Mouse (Mus musculus) NIH3T3 (cell line): ENCODE measurements around the gene Zfp821.
"Not testable (repeated sequence)": the region's sequence is repeated elsewhere in the genome, so short reads cannot be mapped to it uniquely, and the experiment has no call there.

Source experiments
- DNase-seq: peaks from one replicate; pipeline ENCODE4 v3.0.0-alpha.2; 2012; ENCODE audit warnings: low read depth

Zfp821 gene

GRCm38 (mm10) chr8:109712521-109712920 is 7.2 kb downstream of the Zfp821 start:
- no peak for DNase-seq

- no peak for DNase-seq
Measured at GRCm38 (mm10) chr8:109714961-109715360, 9.6 kb downstream of the Zfp821 start.

DNA sequence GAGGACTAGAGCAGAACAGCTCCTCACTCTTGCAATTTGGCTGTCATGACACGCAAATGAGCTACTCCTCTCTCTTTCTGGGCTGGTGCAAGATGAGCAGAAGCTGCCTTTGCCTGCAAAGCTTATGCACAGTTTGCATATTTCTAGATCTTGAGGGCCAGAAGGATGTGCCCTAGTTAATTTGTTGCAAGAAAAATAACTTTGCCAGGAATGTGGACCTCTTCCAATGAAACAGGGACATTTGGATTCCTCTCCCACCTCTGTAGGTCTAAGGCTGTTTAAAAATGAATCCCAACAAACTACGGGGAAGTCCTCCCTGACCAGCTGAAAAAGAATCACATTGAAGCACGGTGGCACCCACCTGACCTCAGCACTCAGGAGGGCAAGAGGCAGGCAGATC is 19.8 kb downstream of the Zfp821 start:
- no peak for DNase-seq

GRCm38 (mm10) chr8:109731012-109731411 is 25.7 kb downstream of the Zfp821 start:
- DNase-seq: no peak

GRCm38 (mm10) chr8:109734018-109734417 is 28.7 kb downstream of the Zfp821 start:
- no peak for DNase-seq

GRCm38 (mm10) chr8:109736819-109737218 is 31.5 kb downstream of the Zfp821 start:
- peak; percentile 26 for DNase-seq

- peak; percentile 96 for DNase-seq
Measured at GRCm38 (mm10) chr8:109737237-109738048, 32.1 kb downstream of the Zfp821 start, which contains the start of gene Atxn1l. TSS of gene Atxn1l (minus strand) at chr8:109737739.

- DNase-seq: no peak
Measured at GRCm38 (mm10) chr8:109738049-109738380, 32.7 kb downstream of the Zfp821 start.

DNA sequence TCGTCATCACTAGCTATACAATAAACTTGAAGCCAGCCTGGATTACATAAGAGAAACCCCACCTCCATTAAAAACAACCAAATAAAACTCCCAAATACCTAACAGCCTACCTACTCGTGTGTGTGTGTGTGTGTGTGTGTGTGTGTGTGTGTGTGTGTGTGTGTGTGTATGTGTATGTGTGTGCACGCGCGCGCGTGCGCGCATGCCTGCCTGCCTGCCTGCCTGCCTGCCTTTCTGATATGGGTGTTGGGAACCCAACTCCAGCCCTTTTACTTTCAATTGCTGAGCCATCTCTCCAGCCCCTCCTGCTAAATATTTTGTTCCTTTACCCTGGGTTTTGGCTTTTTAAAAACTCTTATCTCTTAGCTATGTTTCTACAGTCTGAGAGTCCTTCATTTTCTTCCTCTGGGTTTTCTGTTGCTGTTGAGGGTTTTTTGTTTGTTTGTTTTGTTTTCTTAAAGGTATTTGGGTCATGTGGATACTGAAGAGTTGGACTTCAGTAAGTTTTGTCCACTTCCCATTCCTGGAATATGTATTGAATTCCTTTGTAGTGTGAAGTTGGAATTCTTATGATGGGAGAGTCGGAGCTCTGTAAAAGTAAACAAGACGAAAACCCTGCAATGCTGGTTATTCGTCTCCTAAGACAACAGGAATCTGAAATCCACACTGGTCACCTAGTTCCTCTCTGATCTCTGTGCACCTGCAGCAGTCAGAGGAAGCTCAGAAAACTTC is 42.3 kb downstream of the Zfp821 start:
- DNase-seq: no peak

DNA sequence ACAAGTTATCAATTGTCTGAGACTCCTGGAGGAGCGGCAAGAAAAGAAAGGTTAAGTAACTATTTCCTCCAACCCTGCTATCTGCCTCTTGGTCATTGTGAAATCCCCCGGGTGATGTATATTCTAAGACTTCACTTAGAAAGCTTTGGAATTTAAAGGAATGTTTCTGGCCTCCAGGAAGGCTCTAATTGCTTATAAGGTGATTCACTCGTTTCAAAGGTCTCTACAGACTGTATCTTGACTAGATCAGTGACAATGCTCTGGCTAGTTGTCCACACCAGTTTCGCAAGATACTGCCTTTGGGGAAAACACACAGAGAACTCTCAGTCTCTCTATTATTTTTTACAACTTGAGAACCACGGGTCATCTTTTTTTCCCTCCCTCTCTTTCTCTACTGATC is 44.9 kb downstream of the Zfp821 start:
- DNase-seq: peak; percentile 67

DNA sequence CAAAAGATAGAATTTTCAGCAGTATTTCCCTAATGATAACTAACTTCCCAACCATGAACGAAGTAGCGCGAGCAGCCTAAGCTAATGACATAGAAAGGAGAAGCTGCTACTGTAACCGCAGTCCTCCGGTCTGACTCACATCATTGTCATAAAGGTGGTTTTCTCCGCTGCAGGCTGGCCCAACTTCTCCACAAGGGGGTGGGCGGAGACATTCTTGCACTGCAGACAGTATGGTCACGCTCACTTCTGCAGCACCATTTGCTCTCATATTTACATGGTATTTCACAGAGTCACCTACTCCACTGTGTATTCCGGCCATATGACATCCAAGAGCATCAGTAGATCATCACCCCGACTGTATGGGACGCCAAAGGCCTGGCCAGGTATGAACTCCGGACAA is 45.4 kb downstream of the Zfp821 start:
- peak; percentile 84 for DNase-seq

DNA sequence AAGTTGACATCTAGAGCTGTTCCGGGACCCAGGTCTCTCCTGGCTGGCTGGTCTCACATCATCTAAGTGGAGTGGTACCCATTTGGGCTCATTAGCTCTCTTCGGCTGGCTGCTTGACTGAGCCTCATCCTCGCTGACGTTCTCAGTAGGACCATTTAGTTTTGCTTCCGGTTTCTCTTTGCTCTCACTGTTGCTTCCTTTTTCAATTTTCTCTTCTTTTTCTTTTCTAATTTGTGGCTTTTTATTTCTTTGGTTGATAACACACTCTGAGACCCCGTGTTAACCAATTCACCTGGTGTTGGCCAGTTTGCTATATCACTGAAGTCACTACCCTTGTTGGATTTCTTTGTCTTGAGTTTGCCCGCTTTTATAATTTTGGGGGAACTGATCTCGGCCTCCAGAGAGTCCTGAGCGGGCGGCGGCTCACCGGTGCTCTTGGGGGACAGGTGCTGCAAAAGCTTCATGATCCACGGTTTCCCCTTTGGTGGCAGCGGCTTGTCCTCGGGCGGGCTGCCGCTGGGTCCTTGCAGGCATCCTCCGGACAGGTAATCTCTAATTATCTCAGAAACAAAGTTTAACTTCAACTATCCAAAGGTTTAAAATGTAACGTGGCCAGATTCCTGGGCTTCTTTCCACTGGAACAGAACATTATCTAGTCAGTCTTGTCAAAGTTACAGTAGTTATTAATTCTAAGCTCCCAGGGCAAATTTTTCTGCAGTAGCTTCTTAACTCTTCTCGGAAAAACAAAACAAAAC is 46.6 kb downstream of the Zfp821 start:
- no peak for DNase-seq

- DNase-seq: no peak
Measured at GRCm38 (mm10) chr8:109754696-109755095, 49.4 kb downstream of the Zfp821 start.

- DNase-seq: not testable (repeated sequence)
Measured at GRCm38 (mm10) chr8:109755554-109755953, 50.2 kb downstream of the Zfp821 start.

GRCm38 (mm10) chr8:109756849-109757248 is 51.5 kb downstream of the Zfp821 start:
- DNase-seq: no peak

- no peak for DNase-seq
Measured at GRCm38 (mm10) chr8:109759426-109759825, 54.1 kb downstream of the Zfp821 start.

DNA sequence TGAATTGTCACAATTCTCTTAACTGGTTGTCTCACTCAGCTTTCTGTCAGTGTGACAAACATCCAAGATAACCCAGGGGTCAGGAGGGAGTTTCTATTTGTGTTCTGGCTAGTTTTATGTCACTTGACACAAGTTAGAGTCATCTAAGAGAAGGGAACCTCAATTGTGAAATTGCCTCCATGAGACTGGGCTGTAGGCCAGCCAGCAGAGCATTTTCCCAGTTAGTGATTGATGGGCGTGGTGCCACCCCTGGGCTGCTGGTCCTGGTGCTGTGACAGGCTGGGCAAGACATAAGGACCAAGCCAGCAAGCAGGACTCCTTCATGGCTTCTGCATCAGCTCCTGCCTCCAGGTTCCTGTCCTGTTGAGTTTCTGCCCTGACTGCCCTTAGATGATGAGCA is 54.9 kb downstream of the Zfp821 start:
- peak; percentile 35 for DNase-seq

DNA sequence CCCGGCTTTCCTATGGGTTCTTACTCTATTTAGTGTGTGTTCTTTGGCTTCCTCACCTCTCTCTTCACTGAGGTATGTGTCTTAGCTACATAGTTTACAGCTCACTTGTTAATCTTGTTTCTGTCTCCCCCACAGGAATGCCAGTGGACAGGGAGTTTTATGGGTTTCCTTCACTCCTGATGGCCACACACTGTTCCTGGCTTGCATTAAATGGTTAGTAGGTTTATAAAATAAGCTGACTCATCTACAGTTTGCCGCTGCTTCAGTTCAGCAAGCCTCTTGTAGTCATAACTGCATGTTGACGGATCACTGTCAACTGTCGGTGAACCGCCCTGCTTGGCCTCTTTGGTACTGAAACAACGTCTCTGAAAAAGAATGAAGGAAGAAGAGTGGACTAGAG is 58.7 kb downstream of the Zfp821 start:
- DNase-seq: peak; percentile 68

DNA sequence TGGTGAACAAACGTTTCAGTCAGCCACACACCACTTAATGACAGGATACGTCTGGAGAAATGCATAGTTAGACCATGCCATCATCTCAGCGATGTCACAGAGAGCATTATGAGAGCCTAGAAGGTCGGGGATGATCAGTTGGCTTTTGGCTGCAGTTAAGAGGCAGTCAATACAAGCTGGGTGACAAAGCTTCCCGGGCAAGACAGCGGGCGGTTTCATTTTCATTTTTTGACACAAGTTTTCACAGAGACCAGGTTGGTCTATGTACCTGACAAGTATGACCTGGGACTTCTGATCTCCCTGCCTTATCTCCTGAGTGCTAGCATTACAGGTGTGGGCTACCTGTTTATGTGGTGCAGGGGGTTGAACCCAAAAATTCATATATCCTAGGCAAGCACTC is 60.7 kb downstream of the Zfp821 start:
- no peak for DNase-seq

DNA sequence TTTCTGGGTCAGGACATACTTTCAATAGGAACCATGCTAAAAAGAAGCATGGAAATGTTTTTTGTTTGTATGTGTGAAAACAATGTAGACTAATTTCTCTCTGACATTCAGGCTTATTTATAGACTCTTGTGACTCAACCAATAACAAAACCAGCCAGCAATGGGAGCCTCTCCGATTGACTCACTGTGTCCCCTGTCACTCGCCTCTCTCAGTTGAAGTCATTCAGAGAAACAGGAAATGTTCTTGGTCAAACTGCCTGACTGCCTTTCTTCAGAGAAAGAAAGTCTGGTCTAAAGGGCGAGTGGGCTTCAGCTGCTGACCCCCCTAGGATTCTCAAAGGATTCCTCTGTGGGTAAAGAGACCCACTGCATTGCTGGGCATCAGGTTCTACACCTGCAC is 67.8 kb downstream of the Zfp821 start:
- no peak for DNase-seq
